Mouse (Mus musculus): Measurements from ENCODE around the gene Cfap221.

Gene Cfap221

GRCm38 (mm10) chr1:119907206-119907748 is 89.8 kb downstream of the Cfap221 start:
- no peak for DNase-seq (ENCODE audit: low read depth, low spot score)

GRCm38 (mm10) chr1:119903231-119903620 is 93.8 kb downstream of the Cfap221 start:
- DNase-seq (ENCODE audit: low read depth, low spot score): no peak

GRCm38 (mm10) chr1:119902551-119903230 is 94.3 kb downstream of the Cfap221 start:
- DNase-seq (ENCODE audit: low read depth, low spot score): no peak

DNA sequence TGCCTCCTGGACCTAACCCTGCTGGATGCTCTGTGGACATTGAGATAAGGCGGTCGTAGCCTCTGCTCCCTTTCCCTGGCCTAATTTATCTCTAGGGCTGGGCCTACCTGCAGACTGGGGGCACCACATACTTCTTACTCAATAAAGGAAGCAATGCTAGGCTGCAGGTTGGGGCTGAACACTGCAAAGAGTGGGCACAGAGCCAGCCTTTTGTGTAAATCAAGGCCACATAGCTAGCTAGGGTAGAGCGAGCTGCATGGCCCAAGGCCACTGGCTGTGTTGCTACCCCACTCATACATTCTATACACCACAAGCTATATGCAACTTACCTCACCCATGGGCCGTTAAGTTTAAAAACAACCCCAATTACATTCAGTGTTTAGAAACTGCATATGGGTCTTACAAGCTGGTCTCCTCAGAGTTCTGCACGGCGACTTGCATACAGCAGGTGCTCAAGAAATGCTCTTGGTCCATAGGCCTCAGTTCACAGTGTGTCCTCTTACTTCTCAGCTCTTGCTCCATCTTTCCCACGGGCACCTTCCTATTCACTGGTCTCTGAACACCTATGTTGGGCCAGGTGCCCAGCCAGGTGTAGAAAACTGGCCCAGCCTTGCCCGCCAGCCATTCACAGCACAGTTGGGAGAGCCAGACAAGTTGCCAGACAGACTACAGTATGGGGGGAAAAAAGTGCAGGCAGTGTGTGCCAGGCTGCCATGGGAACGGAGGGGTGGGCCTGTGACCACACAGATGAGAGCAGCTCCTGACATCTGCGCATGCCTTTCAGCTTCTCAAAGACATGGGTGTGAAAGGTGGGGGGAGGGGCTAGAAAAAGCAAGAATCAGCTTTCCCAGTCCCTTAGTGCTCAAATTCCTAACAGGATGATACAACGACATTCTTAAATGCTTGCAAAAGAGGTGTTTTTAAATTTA is 97.6 kb downstream of the Cfap221 start:
- DNase-seq (ENCODE audit: low read depth, low spot score): no peak

DNA sequence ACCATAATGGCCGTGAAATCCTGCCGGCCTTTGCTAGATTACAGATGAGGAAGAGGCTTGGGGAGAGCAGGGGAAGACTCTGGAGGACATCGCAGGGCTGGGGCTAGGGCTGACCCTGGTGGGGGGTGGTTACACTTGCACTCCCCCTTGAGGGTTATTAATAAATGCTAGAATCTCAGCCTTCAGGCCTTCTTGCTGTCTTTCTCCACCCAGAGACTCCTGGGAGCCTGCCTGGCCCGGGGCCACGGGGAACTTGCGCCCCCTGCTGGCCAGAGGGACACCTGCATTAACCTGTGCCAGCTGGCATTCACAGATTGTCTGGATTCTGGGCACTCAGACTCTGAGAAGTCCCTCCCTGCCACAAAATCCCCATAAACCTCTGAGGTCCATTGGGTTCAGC is 102.1 kb downstream of the Cfap221 start:
- DNase-seq (ENCODE audit: low read depth, low spot score): peak; percentile 42

DNA sequence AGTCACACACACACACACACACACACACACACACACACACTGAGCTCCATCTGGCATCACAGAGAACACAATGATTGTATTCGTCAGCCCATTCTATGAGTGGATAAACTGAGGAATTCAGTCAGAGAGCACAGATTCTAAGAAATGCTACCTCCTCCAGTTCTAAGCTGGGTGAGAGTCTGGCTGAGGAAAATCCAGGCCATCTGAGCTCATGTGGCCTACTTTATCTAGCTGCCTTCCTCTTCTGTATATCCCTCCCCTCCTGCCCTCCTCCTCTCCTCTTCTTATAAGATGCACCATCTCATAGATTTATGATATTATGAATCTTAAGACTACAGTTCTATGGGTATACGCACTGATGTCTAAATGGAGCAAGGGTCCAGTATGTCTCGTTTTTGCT is 103.4 kb downstream of the Cfap221 start:
- no peak for DNase-seq (ENCODE audit: low read depth, low spot score)

- no peak for DNase-seq (ENCODE audit: low read depth, low spot score)
Observed at GRCm38 (mm10) chr1:119892933-119893332, 104.1 kb downstream of the Cfap221 start.

GRCm38 (mm10) chr1:119891865-119892264 is 105.2 kb downstream of the Cfap221 start:
- no peak for DNase-seq (ENCODE audit: low read depth, low spot score)

DNA sequence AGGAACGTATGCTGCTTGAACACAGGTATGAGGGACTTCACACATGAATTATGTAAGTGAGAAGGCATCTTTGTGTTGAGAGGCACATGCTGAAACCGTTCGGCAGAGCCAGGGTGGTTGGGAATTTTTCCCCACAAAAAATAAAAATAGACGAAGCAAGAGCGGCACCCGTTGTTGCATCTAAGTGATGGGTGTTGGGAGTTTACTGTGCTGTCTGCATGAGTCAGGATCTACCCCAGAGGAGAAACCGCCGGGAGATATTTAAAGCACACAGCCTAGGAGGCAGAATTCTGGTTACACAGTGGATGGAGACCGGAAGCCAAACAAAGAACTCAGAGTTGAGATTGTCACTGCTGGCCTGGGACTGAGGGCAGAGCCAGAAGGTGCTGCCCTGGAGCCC is 105.9 kb downstream of the Cfap221 start:
- no peak for DNase-seq (ENCODE audit: low read depth, low spot score)

- DNase-seq (ENCODE audit: low read depth, low spot score): no peak
Observed at GRCm38 (mm10) chr1:119889347-119889746, 107.7 kb downstream of the Cfap221 start.

- DNase-seq (ENCODE audit: low read depth, low spot score): no peak
Observed at GRCm38 (mm10) chr1:119886320-119886719, 110.7 kb downstream of the Cfap221 start.

DNA sequence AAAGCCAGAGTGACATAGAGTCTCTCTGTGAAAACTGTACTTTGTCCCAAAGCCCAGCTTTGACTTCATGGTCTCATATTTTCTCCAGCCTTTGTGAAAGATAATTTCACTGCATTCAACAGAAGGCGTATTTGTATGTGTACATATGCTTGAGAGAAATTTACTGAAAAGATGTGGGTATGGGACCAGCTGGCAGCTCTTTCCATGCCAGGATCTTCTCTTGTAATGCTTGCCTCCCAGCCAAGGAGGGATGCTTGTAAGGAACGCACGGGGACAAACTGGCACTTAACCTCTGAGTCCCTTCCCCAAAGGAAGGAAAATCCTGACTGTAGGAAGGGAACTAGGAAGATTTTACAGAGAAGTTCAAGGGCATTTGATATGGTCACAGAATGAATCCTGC is 112.8 kb downstream of the Cfap221 start:
- DNase-seq (ENCODE audit: low read depth, low spot score): no peak

DNA sequence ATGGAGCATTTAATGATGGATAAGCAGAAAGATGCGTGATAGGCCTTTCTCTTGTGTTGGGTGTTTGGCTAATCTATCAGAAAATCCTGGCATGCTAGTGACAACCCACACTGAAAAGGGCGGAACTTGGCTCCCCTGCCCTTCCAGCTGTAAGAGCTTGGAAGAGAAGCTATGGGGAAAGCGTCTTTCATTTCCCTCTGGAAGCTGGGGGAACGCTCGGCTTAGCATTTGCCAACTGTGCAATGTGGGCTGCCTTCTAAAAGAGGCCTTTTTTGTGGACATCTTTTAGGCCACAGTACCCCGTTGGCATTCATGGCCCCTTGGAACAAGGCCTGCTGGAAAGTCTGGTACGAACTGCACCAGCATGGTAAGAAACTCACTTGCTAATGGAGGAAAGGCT is 118.1 kb downstream of the Cfap221 start:
- no peak for DNase-seq (ENCODE audit: low read depth, low spot score)

DNA sequence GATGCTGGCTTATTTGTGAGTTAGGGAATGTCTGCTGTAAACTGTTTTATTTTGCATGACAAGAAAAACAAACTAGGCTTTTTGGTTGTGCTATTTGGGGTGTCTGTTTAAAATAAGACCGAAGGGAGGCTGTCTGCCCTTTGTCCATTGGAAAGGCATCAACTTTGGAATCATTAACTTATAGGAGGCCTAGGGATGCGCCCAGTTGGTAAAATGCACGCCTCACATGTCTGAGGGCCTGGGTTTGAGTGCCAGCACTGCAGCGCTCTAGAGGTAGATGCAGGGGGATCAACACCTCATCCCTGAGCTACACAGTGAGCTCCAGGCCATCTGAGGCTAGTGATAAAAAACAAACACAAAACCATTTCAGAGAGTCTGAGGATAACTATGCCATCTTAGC is 119.6 kb downstream of the Cfap221 start:
- no peak for DNase-seq (ENCODE audit: low read depth, low spot score)
